In genomic region chr2:153509211-153510029, GRCm38 (mm10) we compare ENCODE assay signal across 9 mouse cellular contexts. TPM values are rescaled to one million over a fixed set of nuclear protein-coding genes. Genes with fewer than 3 reads are reported as not detected.
DNase-seq lines count a peak whose midpoint lies in the region; ATAC-seq and TF ChIP-seq lines count a peak whose summit lies in the region.
"Had no signal": no experiment of that assay in that cellular context is flagged by ENCODE, and none has a peak within 500 bp of the region (broad histone marks: within the 10 kb centered on the region; RNA-seq: fewer than 3 reads in every experiment).

No protein-coding gene starts in this region.

- H3K27ac ChIP-seq in intestine, postnatal 0 days (ENCODE audit: low read depth, low read length) = no peak overlapping the region
- H3K27ac ChIP-seq in olfactory bulb, adult 2 months (ENCODE audit: insufficient read depth, low read depth, low read length) = peak overlapping the region; percentile 66
- H3K27ac ChIP-seq: limb, embryonic 15.5 days had no signal

- peaks cover 5% of the 10 kb centered on the region for H3K4me1 ChIP-seq in intestine, postnatal 0 days (replicated peaks; ENCODE audit: control insufficient read depth, insufficient read depth, low read length)
- H3K4me1 ChIP-seq in olfactory bulb, adult 2 months (ENCODE audit: control insufficient read depth, insufficient read depth, low read length) = peaks cover 47% of the 10 kb centered on the region

- WGBS in intestine, postnatal 0 days = 17% methylated on average over 18 of the region's 18 CpGs
- 19% methylated on average over 18 of the region's 18 CpGs for WGBS in olfactory bulb, adult 2 months

- peak overlapping the region; percentile 45 for H3K4me2 ChIP-seq in intestine, postnatal 0 days (replicated peaks; ENCODE audit: low read depth)
- H3K4me2 ChIP-seq: limb, embryonic 15.5 days had no signal

- TF ChIP-seq CTCF in intestine, postnatal 0 days (IDR thresholded peaks at IDR 0.05; ENCODE audit: low read depth) = no peak
- TF ChIP-seq CTCF in olfactory bulb, adult 2 months (IDR thresholded peaks at IDR 0.05; ENCODE audit: insufficient read depth, low read depth, low read length) = no peak

- H3K4me3 ChIP-seq in intestine, postnatal 0 days (ENCODE audit: low read depth, low read length) = no peak overlapping the region
- no peak overlapping the region for H3K4me3 ChIP-seq in olfactory bulb, adult 2 months (ENCODE audit: insufficient read depth, low read depth, low read length)
- H3K4me3 ChIP-seq: limb, embryonic 15.5 days had no signal

- H3K9ac ChIP-seq in intestine, postnatal 0 days (ENCODE audit: low read depth, low read length) = no peak overlapping the region; the same call in 1 of the 2 replicates
- H3K9ac ChIP-seq: limb, embryonic 15.5 days had no signal

- H3K27me3 ChIP-seq in intestine, postnatal 0 days (replicated peaks; ENCODE audit: control insufficient read depth, insufficient read depth, low read length) = no peaks in the 10 kb centered on the region
- H3K27me3 ChIP-seq: limb, embryonic 15.5 days had no signal

- H3K9me3 ChIP-seq in intestine, postnatal 0 days (ENCODE audit: control insufficient read depth) = no peaks in the 10 kb centered on the region
- H3K9me3 ChIP-seq: limb, embryonic 15.5 days had no signal

- peak; percentile 30 for DNase-seq in kidney, postnatal 14 days
- DNase-seq in kidney, adult 11 months = no peak
- peak; percentile 82 for DNase-seq in adrenal gland, postnatal 14 days
- peak; percentile 49 for DNase-seq in embryo, embryonic 9.5 days (ENCODE audit: extremely low spot score)
- no peak for DNase-seq in urinary bladder, adult 2 months (ENCODE audit: low spot score)
- DNase-seq in testis, postnatal 10 days (ENCODE audit: low spot score) = no peak

- ATAC-seq in intestine, postnatal 0 days = peak; percentile 31; the same call in 1 of the 2 replicates

- no peak for TF ChIP-seq POLR2A in olfactory bulb, adult 2 months (IDR thresholded peaks at IDR 0.05; ENCODE audit: insufficient read depth, low read depth, low read length)

- no peaks in the 10 kb centered on the region for H3K36me3 ChIP-seq in intestine, postnatal 0 days (ENCODE audit: control insufficient read depth, insufficient read depth)
- H3K36me3 ChIP-seq: limb, embryonic 15.5 days had no signal

RNA-seq across cellular contexts. Expression of gene 4930404H24Rik, which starts 16.8 kb away (rescaled TPM):
- not detected in 2 replicates for total RNA-seq in adrenal gland, postnatal 14 days (2021)
- polyA plus RNA-seq in intestine, postnatal 0 days (2015; fragmentation: Nextera tagmentation; extraction: Ambion mirVana) = not detected in 2 replicates
- polyA plus RNA-seq in olfactory bulb, adult 2 months (2012; ENCODE audit: insufficient read depth, insufficient read length, low replicate concordance, missing spikeins) = not detected in 2 replicates
- polyA plus RNA-seq in urinary bladder, adult 2 months (2012; rRNA removed) = not detected in 2 replicates
- polyA plus RNA-seq: limb, embryonic 15.5 days had no signal

RNA-seq across cellular contexts. Expression of gene Nol4l, which starts 20.4 kb away (rescaled TPM):
- 15.6 and 16.0 TPM in 2 replicates for total RNA-seq in adrenal gland, postnatal 14 days (2021)
- 21.9 and 25.2 TPM in 2 replicates for polyA plus RNA-seq in intestine, postnatal 0 days (2015; fragmentation: Nextera tagmentation; extraction: Ambion mirVana)
- 194 TPM in 1 of 2 replicates, not detected in the other for polyA plus RNA-seq in olfactory bulb, adult 2 months (2012; ENCODE audit: insufficient read depth, insufficient read length, low replicate concordance, missing spikeins)
- polyA plus RNA-seq in urinary bladder, adult 2 months (2012; rRNA removed) = 11.7 and 15.8 TPM in 2 replicates

Comparison
In these comparisons a context has a peak if more than half of its experiments do, and no peak if none do; other contexts are left out.
1. DNase-seq: peak in kidney, postnatal 14 days (single experiment), adrenal gland, postnatal 14 days (single experiment) and embryo, embryonic 9.5 days (single experiment); none in kidney, adult 11 months (single experiment), urinary bladder, adult 2 months (single experiment) and testis, postnatal 10 days (single experiment).